Mouse (Mus musculus) hindbrain, embryonic 14.5 days (tissue): ENCODE measurements around the gene Mutyh. TPM values are rescaled to one million over a fixed set of nuclear protein-coding genes. Genes with fewer than 3 reads are reported as not detected.
A peak's percentile ranks its signal among the peaks of the same experiment; 100 is the strongest.

Source experiments
- ATAC-seq: fragments of 200-750 bp; cut with Nextera tagmentation; 2 replicates; pipeline ENCODE4 v1.8.0; 2017; ENCODE audit warnings: moderate number of reproducible peaks, mild to moderate bottlenecking, moderate TSS enrichment, moderate library complexity; ENCODE audit not compliant: low FRiP score
- DNase-seq: peaks from one replicate; pipeline ENCODE4 v3.0.0-alpha.2; 2015; ENCODE audit warnings: low spot score
- H3K27ac ChIP-seq: fragments of 300-500 bp; sonication (generic); 2 replicates; pipeline ENCODE4 v1.5.1; 2014; ENCODE audit warnings: mild to moderate bottlenecking, moderate library complexity
- H3K27me3 ChIP-seq: fragments of 300-500 bp; sonication (generic); 2 replicates; pipeline ENCODE4 v1.6.1; 2014; ENCODE audit warnings: mild to moderate bottlenecking, low read length, mixed read lengths; ENCODE audit not compliant: control insufficient read depth, insufficient read depth
- H3K36me3 ChIP-seq: fragments of 300-500 bp; sonication (generic); replicated peaks from 2 replicates; pipeline ENCODE4 v1.6.1; 2014; ENCODE audit not compliant: control insufficient read depth, insufficient read depth
- H3K4me1 ChIP-seq: fragments of 300-500 bp; sonication (generic); replicated peaks from 2 replicates; pipeline ENCODE4 v1.6.1; 2014; ENCODE audit warnings: antibody characterized with exemption, low read length, mixed read lengths; ENCODE audit not compliant: control insufficient read depth, insufficient read depth
- H3K4me2 ChIP-seq: fragments of 300-500 bp; sonication (generic); replicated peaks from 2 replicates; pipeline ENCODE4 v1.6.1; 2014; ENCODE audit warnings: mild to moderate bottlenecking, moderate library complexity
- H3K4me3 ChIP-seq: fragments of 300-500 bp; sonication (generic); replicated peaks from 2 replicates; pipeline ENCODE4 v1.5.1; 2014; ENCODE audit warnings: mild to moderate bottlenecking, low read length
- H3K9ac ChIP-seq: fragments of 300-500 bp; sonication (generic); 2 replicates; pipeline ENCODE4 v1.6.1; 2014
- H3K9me3 ChIP-seq: fragments of 300-500 bp; sonication (generic); 2 replicates; pipeline ENCODE4 v1.6.1; 2016; ENCODE audit warnings: low read length; ENCODE audit not compliant: control insufficient read depth
- WGBS: fragments of 180-500 bp; shearing (Covaris S2); extraction: QIAGEN DNeasy Blood & Tissue Kit; methylation state at CpG from one replicate; pipeline ENCODE4 v1.1.7; 2014; 5-methylcytosine and 5-hydroxymethylcytosine counted together
- polyA plus RNA-seq: library from polyadenylated mRNA; unstranded; fragments of >200 nt; fragmentation: Nextera tagmentation; extraction: Ambion mirVana; gene quantifications from 2 replicates; pipeline ENCODE4 v1.2.1, GENCODE M21; 2014

The Mutyh gene
- polyA plus RNA-seq = 5.5 and 6.4 TPM in 2 replicates

DNA sequence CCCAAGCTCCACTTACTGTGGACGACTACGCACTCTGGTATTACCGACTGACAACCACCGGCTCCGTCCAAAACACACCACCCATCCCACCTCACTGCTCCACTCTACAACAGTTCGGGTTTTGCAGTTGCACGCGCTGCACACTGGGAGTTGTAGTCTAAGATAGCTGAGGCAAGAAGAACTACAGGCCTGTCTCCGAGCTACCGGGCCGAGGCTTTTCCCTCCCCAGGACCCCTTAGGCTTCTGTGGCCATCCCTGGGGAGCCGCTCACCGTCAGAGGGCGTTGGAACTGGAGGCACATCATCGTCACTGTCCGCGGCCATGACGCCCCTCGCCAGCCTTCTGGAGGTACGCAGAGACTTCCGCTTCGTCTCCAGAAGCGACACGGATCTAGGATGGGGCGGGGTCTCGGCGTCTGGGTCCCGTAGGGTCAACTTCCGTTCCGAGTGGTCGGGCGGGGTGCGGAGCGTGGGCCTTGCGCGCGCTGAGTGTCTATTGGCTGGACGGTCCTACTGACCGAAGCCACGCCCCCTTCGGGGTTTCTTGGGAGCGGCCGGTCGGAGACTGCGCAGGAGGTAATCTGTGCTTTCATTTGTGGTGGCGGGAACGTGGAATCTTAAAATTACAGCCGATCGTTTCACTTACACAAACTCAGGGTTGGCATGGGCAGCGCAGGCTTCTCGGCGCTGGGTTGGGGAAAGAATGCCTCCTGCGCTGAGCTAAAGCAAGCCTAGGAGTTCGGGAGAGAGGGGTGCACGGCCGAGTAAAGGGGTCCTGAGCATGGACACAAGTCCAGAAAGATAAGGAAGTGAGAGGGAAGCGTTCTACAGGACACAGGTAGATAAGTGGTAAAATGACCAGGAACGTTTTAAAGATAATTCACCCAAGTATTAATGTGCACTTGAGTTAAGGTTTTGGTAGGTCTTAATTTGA lies at the start of gene Mutyh, which contains the start of gene Toe1:
Gene Mutyh, plus strand, starts transcription at position 527 of the 933 bp plus-strand sequence.
Gene Toe1, minus strand, starts transcription at position 444 of the 933 bp plus-strand sequence.
- DNase-seq = peak; percentile 96
- Histone ChIP-seq H3K4me1 (peaks cover 15% of the 10 kb centered on the region), H3K27ac (peak within 1 kb of the TSS; percentile 93), H3K9ac (peak within 1 kb of the TSS; percentile 85), H3K9me3 (no peaks in the 10 kb centered on the region), H3K4me3 (peak within 1 kb of the TSS; percentile 79), H3K27me3 (no peaks in the 10 kb centered on the region), H3K36me3 (peaks cover 33% of the 10 kb centered on the region), H3K4me2 (peak within 1 kb of the TSS; percentile 81)
- under 1% methylated on average over 58 of the region's 58 CpGs for WGBS
- peak; percentile 99 for ATAC-seq

DNA sequence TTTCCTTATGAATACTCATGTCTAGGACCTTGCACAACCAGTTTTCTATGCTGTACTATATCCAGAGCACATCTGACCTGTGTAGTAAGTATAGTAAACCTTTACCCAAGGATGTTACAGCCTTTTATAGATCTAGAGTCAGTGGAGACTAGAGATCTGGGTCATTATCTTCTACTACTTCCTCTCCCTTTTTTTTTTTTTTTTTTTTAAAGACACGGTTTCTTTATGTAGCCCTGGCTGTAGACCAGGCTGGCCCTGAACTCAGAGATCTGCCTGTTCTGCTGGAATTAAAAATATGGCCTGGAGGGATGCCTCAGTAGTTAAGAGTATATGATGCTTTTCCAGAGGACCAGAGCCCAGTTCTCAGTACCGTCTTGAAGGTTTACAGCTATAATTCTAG lies 45.6 kb upstream of the Mutyh start:
- Histone ChIP-seq H3K9ac (no peak overlapping the region), H3K4me2 (no peak overlapping the region), H3K27me3 (no peaks in the 10 kb centered on the region), H3K4me3 (no peak overlapping the region), H3K4me1 (no peaks in the 10 kb centered on the region), H3K9me3 (no peaks in the 10 kb centered on the region), H3K27ac (no peak overlapping the region), H3K36me3 (no peaks in the 10 kb centered on the region)
- 81% methylated on average over 2 of the region's 2 CpGs for WGBS
- DNase-seq = no peak
- no peak for ATAC-seq

DNA sequence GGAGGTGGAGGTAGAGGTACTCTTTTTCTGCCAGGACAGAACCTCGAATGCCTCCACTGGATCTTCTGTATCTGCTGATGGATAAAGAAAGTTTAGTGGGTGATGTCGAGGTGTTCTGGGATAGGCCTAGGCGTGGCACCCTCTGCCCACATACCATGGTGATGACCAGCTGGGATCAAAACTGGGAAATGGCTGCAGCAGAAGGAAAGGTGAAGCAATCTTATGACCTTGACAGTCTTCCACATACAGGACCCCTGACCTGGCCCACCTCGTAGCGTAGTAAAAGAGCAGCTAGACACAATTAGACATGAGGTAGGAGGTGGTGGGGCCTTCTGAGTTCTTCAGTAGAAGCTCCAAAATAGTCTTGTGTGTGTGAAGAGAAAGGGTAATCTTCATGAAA lies 43.5 kb upstream of the Mutyh start:
- Histone ChIP-seq H3K4me3 (no peak overlapping the region), H3K9ac (no peak overlapping the region), H3K36me3 (no peaks in the 10 kb centered on the region), H3K4me1 (no peaks in the 10 kb centered on the region), H3K9me3 (no peaks in the 10 kb centered on the region), H3K27me3 (no peaks in the 10 kb centered on the region), H3K27ac (no peak overlapping the region), H3K4me2 (no peak overlapping the region)
- no peak for DNase-seq
- ATAC-seq = no peak
- whole genome bisulfite sequencing = 92% methylated on average over 5 of the region's 5 CpGs

- H3K27ac ChIP-seq = no peak overlapping the region
- H3K27me3 ChIP-seq = no peaks in the 10 kb centered on the region
- no peaks in the 10 kb centered on the region for H3K9me3 ChIP-seq
- 88% methylated on average over 5 of the region's 5 CpGs for WGBS
- H3K4me2 ChIP-seq = no peak overlapping the region
- no peaks in the 10 kb centered on the region for H3K4me1 ChIP-seq
- DNase-seq (no peak), ATAC-seq (no peak)
- no peak overlapping the region for H3K4me3 ChIP-seq
- no peaks in the 10 kb centered on the region for H3K36me3 ChIP-seq
- H3K9ac ChIP-seq = no peak overlapping the region
Observed at GRCm38 (mm10) chr4:116768510-116768909, 39.0 kb upstream of the Mutyh start.

- no peaks in the 10 kb centered on the region for H3K4me1 ChIP-seq
- H3K27ac ChIP-seq = no peak overlapping the region
- ATAC-seq = no peak
- no peaks in the 10 kb centered on the region for H3K9me3 ChIP-seq
- H3K36me3 ChIP-seq = no peaks in the 10 kb centered on the region
- H3K4me3 ChIP-seq = no peak overlapping the region
- no peak overlapping the region for H3K9ac ChIP-seq
- H3K27me3 ChIP-seq = no peaks in the 10 kb centered on the region
- no peak overlapping the region for H3K4me2 ChIP-seq
- no peak for DNase-seq
Observed at GRCm38 (mm10) chr4:116769060-116769459, 38.5 kb upstream of the Mutyh start.

GRCm38 (mm10) chr4:116776391-116776790 lies 31.1 kb upstream of the Mutyh start:
- Histone ChIP-seq H3K4me3 (no peak overlapping the region), H3K9me3 (no peaks in the 10 kb centered on the region), H3K27ac (no peak overlapping the region), H3K4me2 (no peak overlapping the region), H3K4me1 (no peaks in the 10 kb centered on the region), H3K27me3 (no peaks in the 10 kb centered on the region), H3K36me3 (no peaks in the 10 kb centered on the region), H3K9ac (no peak overlapping the region)
- ATAC-seq = no peak
- WGBS = 97% methylated on average over 5 of the region's 5 CpGs
- DNase-seq = no peak

- ATAC-seq = no peak
- Histone ChIP-seq H3K9ac (no peak overlapping the region), H3K4me2 (no peak overlapping the region), H3K9me3 (no peaks in the 10 kb centered on the region), H3K4me1 (no peaks in the 10 kb centered on the region), H3K27me3 (no peaks in the 10 kb centered on the region), H3K36me3 (no peaks in the 10 kb centered on the region), H3K4me3 (no peak overlapping the region), H3K27ac (no peak overlapping the region)
- no peak for DNase-seq
- WGBS = 91% methylated on average over 3 of the region's 3 CpGs
Observed at GRCm38 (mm10) chr4:116777079-116777478, 30.4 kb upstream of the Mutyh start.

- ATAC-seq (no peak), DNase-seq (no peak)
- no peaks in the 10 kb centered on the region for H3K9me3 ChIP-seq
- H3K4me3 ChIP-seq = no peak overlapping the region
- H3K27me3 ChIP-seq = no peaks in the 10 kb centered on the region
- H3K27ac ChIP-seq = no peak overlapping the region
- no peaks in the 10 kb centered on the region for H3K4me1 ChIP-seq
- no peak overlapping the region for H3K9ac ChIP-seq
- no peaks in the 10 kb centered on the region for H3K36me3 ChIP-seq
- no peak overlapping the region for H3K4me2 ChIP-seq
- 85% methylated on average over 2 of the region's 2 CpGs for WGBS
Observed at GRCm38 (mm10) chr4:116780541-116780940, 27.0 kb upstream of the Mutyh start.

- ATAC-seq (no peak), DNase-seq (no peak)
- Histone ChIP-seq H3K4me2 (no peak overlapping the region), H3K9ac (no peak overlapping the region), H3K27ac (no peak overlapping the region), H3K9me3 (no peaks in the 10 kb centered on the region), H3K4me1 (no peaks in the 10 kb centered on the region), H3K27me3 (no peaks in the 10 kb centered on the region), H3K36me3 (no peaks in the 10 kb centered on the region), H3K4me3 (no peak overlapping the region)
- 33% methylated on average over 2 of the region's 2 CpGs for WGBS
Observed at GRCm38 (mm10) chr4:116781366-116781765, 26.2 kb upstream of the Mutyh start.
